Mouse (Mus musculus) forebrain, embryonic 11.5 days (tissue): ENCODE measurements around the gene Olfr1448. TPM values are rescaled to one million over a fixed set of nuclear protein-coding genes. Genes with fewer than 3 reads are reported as not detected.
"Not testable (repeated sequence)": the region's sequence is repeated elsewhere in the genome, so short reads cannot be mapped to it uniquely, and the experiment has no call there.

Experiments
- ATAC-seq: fragments of 200-750 bp; cut with Nextera tagmentation; replicated peaks from 2 replicates; pipeline ENCODE4 v1.8.0; 2017; ENCODE audit warnings: moderate TSS enrichment; ENCODE audit not compliant: low FRiP score
- DNase-seq: peaks from one replicate; pipeline ENCODE4 v3.0.0-alpha.2; 2017; ENCODE audit warnings: low spot score
- H3K27ac ChIP-seq: fragments of 300-500 bp; sonication (generic); 2 replicates; pipeline ENCODE4 v1.5.1; 2014; ENCODE audit warnings: low read depth, low read length
- H3K27me3 ChIP-seq: fragments of 300-500 bp; sonication (generic); 2 replicates; pipeline ENCODE4 v1.6.1; 2014; ENCODE audit warnings: mild to moderate bottlenecking, low read length, mixed read lengths; ENCODE audit not compliant: control insufficient read depth, insufficient read depth
- H3K36me3 ChIP-seq: fragments of 300-500 bp; sonication (generic); 2 replicates; pipeline ENCODE4 v1.6.1; 2014; ENCODE audit warnings: mild to moderate bottlenecking, low read length, moderate library complexity, mixed read lengths; ENCODE audit not compliant: control insufficient read depth, insufficient read depth
- H3K4me1 ChIP-seq: fragments of 300-500 bp; sonication (generic); replicated peaks from 2 replicates; pipeline ENCODE4 v1.6.1; 2014; ENCODE audit warnings: low read length, mixed read lengths; ENCODE audit not compliant: control insufficient read depth, insufficient read depth
- H3K4me2 ChIP-seq: fragments of 300-500 bp; sonication (generic); 2 replicates; pipeline ENCODE4 v1.6.1; 2014; ENCODE audit warnings: low read depth, mild to moderate bottlenecking, low read length, moderate library complexity, mixed read lengths; ENCODE audit not compliant: severe bottlenecking
- H3K4me3 ChIP-seq: fragments of 300-500 bp; sonication (generic); 2 replicates; pipeline ENCODE4 v1.5.1; 2014; ENCODE audit warnings: low read depth, low read length
- H3K9ac ChIP-seq: fragments of 300-500 bp; sonication (generic); 2 replicates; pipeline ENCODE4 v1.6.1; 2014; ENCODE audit warnings: low read length
- H3K9me3 ChIP-seq: fragments of 300-500 bp; sonication (generic); 2 replicates; pipeline ENCODE4 v1.6.1; 2016; ENCODE audit warnings: low read length, mixed read lengths; ENCODE audit not compliant: control insufficient read depth
- WGBS: fragments of 180-500 bp; shearing (Covaris S2); extraction: QIAGEN DNeasy Blood & Tissue Kit; methylation state at CpG from one replicate; pipeline ENCODE4 v1.1.7; 2014; 5-methylcytosine and 5-hydroxymethylcytosine counted together
- polyA plus RNA-seq: library from polyadenylated mRNA; unstranded; fragments of >200 nt; fragmentation: Nextera tagmentation; extraction: Ambion mirVana; gene quantifications from 2 replicates; pipeline ENCODE4 v1.2.1, GENCODE M21; 2014

Olfr1448 gene
- not detected in 2 replicates for polyA plus RNA-seq

GRCm38 (mm10) chr19:12924319-12924718 is at the start of gene Olfr1448:
Olfr1448 (minus strand) TSS chr19:12924419.
- no peak within 1 kb of the TSS for H3K4me2 ChIP-seq
- WGBS = 67% methylated on average over 1 of the region's 1 CpGs
- DNase-seq (no peak), ATAC-seq (no peak)
- no peaks in the 10 kb centered on the region for H3K36me3 ChIP-seq
- no peaks in the 10 kb centered on the region for H3K4me1 ChIP-seq
- no peaks in the 10 kb centered on the region; the same call in 1 of the 2 replicates for H3K9me3 ChIP-seq
- no peak within 1 kb of the TSS for H3K9ac ChIP-seq
- H3K4me3 ChIP-seq = no peak within 1 kb of the TSS
- no peaks in the 10 kb centered on the region for H3K27me3 ChIP-seq
- no peak within 1 kb of the TSS for H3K27ac ChIP-seq

- not testable (repeated sequence) for H3K27me3 ChIP-seq, H3K4me3 ChIP-seq, H3K27ac ChIP-seq, ATAC-seq, DNase-seq, H3K36me3 ChIP-seq, H3K9ac ChIP-seq, H3K4me1 ChIP-seq, H3K4me2 ChIP-seq, H3K9me3 ChIP-seq
- WGBS = 86% methylated on average over 5 of the region's 5 CpGs
Observed at GRCm38 (mm10) chr19:12970082-12970481, 45.9 kb upstream of the Olfr1448 start.

GRCm38 (mm10) chr19:12949958-12950357 is 25.7 kb upstream of the Olfr1448 start, which contains the start of gene Olfr1450:
Olfr1450 (plus strand) TSS chr19:12950258.
- Histone ChIP-seq H3K27me3 (no peaks in the 10 kb centered on the region), H3K4me1 (no peaks in the 10 kb centered on the region), H3K9me3 (no peaks in the 10 kb centered on the region; the same call in 1 of the 2 replicates), H3K9ac (no peak within 1 kb of the TSS), H3K36me3 (no peaks in the 10 kb centered on the region), H3K4me3 (no peak within 1 kb of the TSS), H3K4me2 (no peak within 1 kb of the TSS), H3K27ac (no peak within 1 kb of the TSS)
- ATAC-seq (no peak), DNase-seq (no peak)
- WGBS = 89% methylated on average over 1 of the region's 1 CpGs

GRCm38 (mm10) chr19:12930540-12930939 is 6.3 kb upstream of the Olfr1448 start, which contains the start of gene Olfr1449:
Olfr1449 (plus strand) TSS chr19:12930840.
- no peaks in the 10 kb centered on the region for H3K36me3 ChIP-seq
- no peaks in the 10 kb centered on the region for H3K4me1 ChIP-seq
- ATAC-seq (no peak), DNase-seq (no peak)
- no peaks in the 10 kb centered on the region; the same call in 1 of the 2 replicates for H3K9me3 ChIP-seq
- no peak within 1 kb of the TSS for H3K4me3 ChIP-seq
- no peak within 1 kb of the TSS for H3K27ac ChIP-seq
- H3K27me3 ChIP-seq = no peaks in the 10 kb centered on the region
- H3K9ac ChIP-seq = no peak within 1 kb of the TSS
- no peak within 1 kb of the TSS for H3K4me2 ChIP-seq

GRCm38 (mm10) chr19:12903643-12904042 is 20.6 kb downstream of the Olfr1448 start, which contains the start of gene Olfr1447:
Olfr1447 (minus strand) TSS chr19:12903743.
- no peaks in the 10 kb centered on the region for H3K27me3 ChIP-seq
- 90% methylated on average over 1 of the region's 1 CpGs for whole genome bisulfite sequencing
- H3K4me1 ChIP-seq = no peaks in the 10 kb centered on the region
- no peak within 1 kb of the TSS for H3K27ac ChIP-seq
- H3K4me2 ChIP-seq = no peak within 1 kb of the TSS
- ATAC-seq = no peak
- no peaks in the 10 kb centered on the region; the same call in 1 of the 2 replicates for H3K9me3 ChIP-seq
- no peak for DNase-seq
- H3K9ac ChIP-seq = no peak within 1 kb of the TSS
- no peaks in the 10 kb centered on the region for H3K36me3 ChIP-seq
- H3K4me3 ChIP-seq = no peak within 1 kb of the TSS

- ATAC-seq (no peak), DNase-seq (no peak)
- Histone ChIP-seq H3K9ac (no peak within 1 kb of the TSS), H3K4me2 (no peak within 1 kb of the TSS), H3K27me3 (no peaks in the 10 kb centered on the region), H3K4me3 (no peak within 1 kb of the TSS), H3K27ac (no peak within 1 kb of the TSS), H3K9me3 (no peaks in the 10 kb centered on the region), H3K4me1 (no peaks in the 10 kb centered on the region), H3K36me3 (no peaks in the 10 kb centered on the region)
- 74% methylated on average over 1 of the region's 1 CpGs for WGBS
Observed at GRCm38 (mm10) chr19:12893424-12893823, 30.8 kb downstream of the Olfr1448 start, which contains the start of gene Olfr1446. Olfr1446 (minus strand) TSS chr19:12893524.

GRCm38 (mm10) chr19:12883555-12883954 is 40.7 kb downstream of the Olfr1448 start, which contains the start of gene Olfr1445:
Olfr1445 (plus strand) TSS chr19:12883855.
- DNase-seq = no peak
- no peaks in the 10 kb centered on the region for H3K36me3 ChIP-seq
- no peak within 1 kb of the TSS for H3K9ac ChIP-seq
- H3K4me1 ChIP-seq = no peaks in the 10 kb centered on the region
- 85% methylated on average over 2 of the region's 2 CpGs for WGBS
- no peak for ATAC-seq
- no peak within 1 kb of the TSS for H3K4me3 ChIP-seq
- no peaks in the 10 kb centered on the region; the same call in 1 of the 2 replicates for H3K9me3 ChIP-seq
- H3K27ac ChIP-seq = no peak within 1 kb of the TSS
- no peaks in the 10 kb centered on the region for H3K27me3 ChIP-seq
- no peak within 1 kb of the TSS for H3K4me2 ChIP-seq

Other genes starting within 250 kb of the Olfr1448 start
- not detected in 2 replicates for gene Olfr1443, start 246.3 kb downstream of the Olfr1448 start, polyA plus RNA-seq
- not detected in 2 replicates for gene Keg1, start 228.6 kb downstream of the Olfr1448 start, polyA plus RNA-seq
- 0.37 and 0.80 TPM in 2 replicates for gene Cntf, start 158.8 kb downstream of the Olfr1448 start, polyA plus RNA-seq
- 11.6 and 11.9 TPM in 2 replicates for gene Zfp91, start 128.3 kb downstream of the Olfr1448 start, polyA plus RNA-seq
- gene Lpxn, start 128.2 kb downstream of the Olfr1448 start, polyA plus RNA-seq = 1.2 and 1.3 TPM in 2 replicates
- gene Gm5244, start 77.7 kb downstream of the Olfr1448 start, polyA plus RNA-seq = not detected in 2 replicates
- gene Olfr1444, start 67.1 kb downstream of the Olfr1448 start, polyA plus RNA-seq = not detected in 2 replicates
- not detected in 2 replicates for gene Olfr1445, start 40.6 kb downstream of the Olfr1448 start, polyA plus RNA-seq
- not detected in 2 replicates for gene Olfr1446, start 30.9 kb downstream of the Olfr1448 start, polyA plus RNA-seq
- gene Olfr1447, start 20.7 kb downstream of the Olfr1448 start, polyA plus RNA-seq = not detected in 2 replicates
- not detected in 2 replicates for gene Olfr1449, start 6.4 kb upstream of the Olfr1448 start, polyA plus RNA-seq
- not detected in 2 replicates for gene Olfr1450, start 25.8 kb upstream of the Olfr1448 start, polyA plus RNA-seq
- not detected in 2 replicates for gene Olfr1451, start 70.6 kb upstream of the Olfr1448 start, polyA plus RNA-seq
- not detected in 2 replicates for gene Olfr1453, start 103.9 kb upstream of the Olfr1448 start, polyA plus RNA-seq
- not detected in 2 replicates for gene Olfr1454, start 136.2 kb upstream of the Olfr1448 start, polyA plus RNA-seq
- not detected in 2 replicates for gene Olfr1457, start 173.5 kb upstream of the Olfr1448 start, polyA plus RNA-seq
- gene Olfr1458, start 182.4 kb upstream of the Olfr1448 start, polyA plus RNA-seq = not detected in 2 replicates
- gene Olfr1459, start 225.1 kb upstream of the Olfr1448 start, polyA plus RNA-seq = not detected in 2 replicates
- not detected in 2 replicates for gene Olfr1461, start 238.6 kb upstream of the Olfr1448 start, polyA plus RNA-seq